Mouse (Mus musculus) CH12.LX (cell line): ENCODE measurements around the gene Med26. TPM values are rescaled to one million over a fixed set of nuclear protein-coding genes. Genes with fewer than 3 reads are reported as not detected.

Experiments used
- DNase-seq: peaks from one replicate; pipeline ENCODE4 v3.0.0-alpha.2; 2013; ENCODE audit errors: extremely low read depth
- H3K27ac ChIP-seq: 2 replicates; pipeline ENCODE4 v1.5.1; 2012; ENCODE audit warnings: low read depth, mild to moderate bottlenecking, control low read depth, moderate library complexity; ENCODE audit not compliant: insufficient read depth
- H3K27me3 ChIP-seq: replicated peaks from 2 replicates; pipeline ENCODE3; 2012; ENCODE audit warnings: inconsistent platforms
- H3K36me3 ChIP-seq, 2 experiments: replicated peaks in 1 of 2; 2 replicates each; pipeline versions ENCODE3 to v1.6.1; 2012; ENCODE audit warnings: inconsistent platforms in 1 of 2, low read length in 1 of 2, mild to moderate bottlenecking in 1 of 2, mixed read lengths in 1 of 2, moderate library complexity in 1 of 2; ENCODE audit not compliant: control insufficient read depth in 1 of 2, insufficient read depth in 1 of 2
- H3K4me1 ChIP-seq, 2 experiments: 2 replicates each; pipeline ENCODE4 v1.6.1; 2012; ENCODE audit warnings: inconsistent platforms in 1 of 2, moderate library complexity in 1 of 2; ENCODE audit not compliant: insufficient read depth in 2 of 2, control insufficient read depth in 1 of 2
- H3K4me2 ChIP-seq: 2 replicates; pipeline ENCODE4 v1.6.1; 2012; ENCODE audit warnings: low read depth, mild to moderate bottlenecking, control low read depth; ENCODE audit not compliant: poor library complexity, insufficient read depth, severe bottlenecking
- H3K4me3 ChIP-seq, 3 experiments: fragments of 150-350 bp in 1 of 3; sonication (generic) in 1 of 3; replicated peaks in 1 of 3; 2 replicates each; pipeline versions ENCODE3 to v1.5.1; 2011 to 2012; ENCODE audit warnings: low read depth in 2 of 3, low read length in 2 of 3, mild to moderate bottlenecking in 2 of 3, moderate library complexity in 2 of 3, control low read depth in 1 of 3, improper control_type of control experiment in 1 of 3, inconsistent platforms in 1 of 3, mixed read lengths in 1 of 3; ENCODE audit not compliant: poor library complexity in 1 of 3
- H3K79me2 ChIP-seq: replicated peaks from 2 replicates; pipeline ENCODE4 v1.6.1; 2012; ENCODE audit warnings: mild to moderate bottlenecking, moderate library complexity; ENCODE audit not compliant: control insufficient read depth, poor library complexity, insufficient read depth, severe bottlenecking; ENCODE audit errors: extremely low read depth
- H3K9ac ChIP-seq: 2 replicates; pipeline ENCODE4 v1.6.1; 2012; ENCODE audit warnings: low read depth, mild to moderate bottlenecking, control low read depth, moderate library complexity; ENCODE audit not compliant: insufficient read depth
- H3K9me3 ChIP-seq: replicated peaks from 2 replicates; pipeline ENCODE3; 2012; ENCODE audit warnings: low read length, inconsistent platforms, mixed read lengths
- BHLHE40 ChIP-seq: IDR thresholded peaks from 2 replicates; pipeline ENCODE4 v1.6.1; 2011; ENCODE audit warnings: mild to moderate bottlenecking, low read depth, low read length, improper control_type of control experiment
- CHD1 ChIP-seq: IDR thresholded peaks from 2 replicates; pipeline ENCODE4 v1.6.1; 2012; ENCODE audit warnings: low read depth, low read length, improper control_type of control experiment, inconsistent platforms
- CHD2 ChIP-seq: IDR thresholded peaks from 2 replicates; pipeline ENCODE4 v1.6.1; 2011; ENCODE audit warnings: low read length, improper control_type of control experiment
- CTCF ChIP-seq, 2 experiments: IDR thresholded peaks in 1 of 2; conservative IDR thresholded peaks in 1 of 2; 2 replicates each; pipeline ENCODE4 v1.5.1; 2011 to 2012; ENCODE audit warnings: low read depth in 2 of 2, low read length in 2 of 2, improper control_type of control experiment in 1 of 2, inconsistent platforms in 1 of 2, mild to moderate bottlenecking in 1 of 2, moderate library complexity in 1 of 2
- ETS1 ChIP-seq: conservative IDR thresholded peaks from 2 replicates; pipeline ENCODE4 v1.6.1; 2012; ENCODE audit warnings: low read depth, mild to moderate bottlenecking, inconsistent platforms, low read length, improper control_type of control experiment, moderate library complexity
- GABPA ChIP-seq: IDR thresholded peaks from 2 replicates; pipeline ENCODE4 v1.6.1; 2012; ENCODE audit warnings: low read depth, low read length, improper control_type of control experiment, inconsistent platforms; ENCODE audit not compliant: insufficient replicate concordance
- HCFC1 ChIP-seq: IDR thresholded peaks from 2 replicates; pipeline ENCODE4 v1.6.1; 2012; ENCODE audit warnings: low read depth, mild to moderate bottlenecking, inconsistent platforms, low read length, improper control_type of control experiment
- JUND ChIP-seq: conservative IDR thresholded peaks from 2 replicates; pipeline ENCODE4 v1.6.1; 2011; ENCODE audit warnings: low read depth, low read length, improper control_type of control experiment
- KAT2A ChIP-seq: IDR thresholded peaks from 2 replicates; pipeline ENCODE4 v1.6.1; 2012; ENCODE audit warnings: low read length, improper control_type of control experiment, inconsistent platforms; ENCODE audit not compliant: insufficient replicate concordance
- MEF2A ChIP-seq: IDR thresholded peaks from 2 replicates; pipeline ENCODE4 v1.6.1; 2014; ENCODE audit warnings: low read depth, mild to moderate bottlenecking, inconsistent platforms, low read length, improper control_type of control experiment, borderline replicate concordance
- MYC ChIP-seq: IDR thresholded peaks from 2 replicates; pipeline ENCODE4 v1.6.1; 2011; ENCODE audit warnings: low read depth, mild to moderate bottlenecking, improper control_type of control experiment, low read length
- NELFE ChIP-seq: IDR thresholded peaks from 2 replicates; pipeline ENCODE4 v1.6.1; 2011; ENCODE audit warnings: low read depth, low read length, improper control_type of control experiment
- NRF1 ChIP-seq: IDR thresholded peaks from 2 replicates; pipeline ENCODE4 v1.6.1; 2014; ENCODE audit warnings: low read depth, mild to moderate bottlenecking, inconsistent platforms, low read length, improper control_type of control experiment, moderate library complexity
- PAX5 ChIP-seq: IDR thresholded peaks from 2 replicates; pipeline ENCODE4 v1.6.1; 2012; ENCODE audit warnings: low read length, inconsistent platforms, mixed read lengths
- POLR2A ChIP-seq: IDR thresholded peaks from 2 replicates; pipeline ENCODE4 v1.6.1; 2011; ENCODE audit warnings: low read depth, mild to moderate bottlenecking, improper control_type of control experiment, low read length
- POLR2AphosphoS2 ChIP-seq: IDR thresholded peaks from 2 replicates; pipeline ENCODE4 v1.6.1; 2011; ENCODE audit warnings: low read depth, low read length, improper control_type of control experiment
- RAD21 ChIP-seq: IDR thresholded peaks from 2 replicates; pipeline ENCODE4 v1.6.1; 2011; ENCODE audit warnings: low read depth, mild to moderate bottlenecking, low read length, improper control_type of control experiment, moderate library complexity
- SIN3A ChIP-seq: IDR thresholded peaks from 2 replicates; pipeline ENCODE4 v1.6.1; 2012; ENCODE audit warnings: low read length, improper control_type of control experiment, inconsistent platforms
- SMC3 ChIP-seq: IDR thresholded peaks from 2 replicates; pipeline ENCODE4 v1.6.1; 2011; ENCODE audit warnings: low read depth, low read length, improper control_type of control experiment
- TCF12 ChIP-seq: IDR thresholded peaks from 2 replicates; pipeline ENCODE4 v1.6.1; 2014; ENCODE audit warnings: low read depth, mild to moderate bottlenecking, inconsistent platforms, low read length, improper control_type of control experiment
- UBTF ChIP-seq: IDR thresholded peaks from 2 replicates; pipeline ENCODE4 v1.6.1; 2012; ENCODE audit warnings: low read depth, mild to moderate bottlenecking, inconsistent platforms, low read length, improper control_type of control experiment, moderate library complexity
- USF2 ChIP-seq: conservative IDR thresholded peaks from 2 replicates; pipeline ENCODE4 v1.6.1; 2011; ENCODE audit warnings: low read depth, low read length, improper control_type of control experiment
- ZKSCAN1 ChIP-seq: IDR thresholded peaks from 2 replicates; pipeline ENCODE4 v1.6.1; 2012; ENCODE audit warnings: low read depth, inconsistent platforms, low read length, improper control_type of control experiment, borderline replicate concordance
- dilution Hi-C: fragments of 300-500 bp; cut with MboI; formaldehyde crosslinking; loops from 2 replicates; pipeline ENCODE4 v1.14.3; 2020; ENCODE audit warnings: low sequenced_read_pairs; ENCODE audit not compliant: extremely low pct_unique_long_range_greater_than_20kb, extremely low pct_ligation_motif_present
- in situ Hi-C: fragments of 300-500 bp; cut with MboI; formaldehyde crosslinking; loops from 3 replicates; pipeline ENCODE4 v1.14.3; 2019; ENCODE audit warnings: low sequenced_read_pairs, low pct_ligation_motif_present, low pct_unique_long_range_greater_than_20kb, mixed read lengths
- polyA plus RNA-seq: library from polyadenylated mRNA; unstranded; fragments of >175 nt; gene quantifications from 2 replicates; pipeline ENCODE4 v1.2.1, GENCODE M21; 2012; ENCODE audit warnings: low read depth; ENCODE audit not compliant: insufficient read length
- total RNA-seq, 2 experiments: library from RNA; depleted of rRNA; stranded (reverse); fragments of 300-350 nt in 1 of 2; fragments of >200 nt in 1 of 2; gene quantifications; 2 replicates each; pipeline ENCODE4 v1.2.3; 2012 to 2014

Gene Med26
- total and polyA plus RNA-seq, 3 experiments, result 8.7 to 12.9 (median 9.7) TPM

DNA sequence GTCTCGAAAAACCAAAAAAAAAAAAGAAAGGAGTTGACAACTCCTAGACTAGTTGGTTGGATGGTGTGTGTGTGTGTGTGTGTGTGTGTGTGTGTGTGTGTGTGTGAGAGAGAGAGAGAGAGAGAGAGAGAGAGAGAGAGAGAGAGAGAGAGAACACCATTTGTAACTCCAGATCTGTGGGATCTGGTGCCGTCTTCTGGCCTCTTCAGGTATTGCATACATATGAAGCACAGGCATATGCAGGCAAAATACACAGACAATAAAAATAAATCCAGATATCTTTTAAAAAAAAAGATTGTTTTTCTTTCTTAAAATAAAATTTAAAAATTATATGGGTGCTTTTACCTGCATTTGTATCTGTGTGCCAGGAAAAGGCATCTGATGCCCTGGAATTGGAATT is 42.1 kb upstream of the Med26 start:
- DNase-seq, result no peak
- Histone ChIP-seq H3K79me2 (no peaks in the 10 kb centered on the region), H3K4me3 (no peak overlapping the region), H3K9ac (no peak overlapping the region), H3K27me3 (no peaks in the 10 kb centered on the region), H3K27ac (no peak overlapping the region), H3K9me3 (no peaks in the 10 kb centered on the region), H3K4me2 (no peak overlapping the region), H3K36me3 (peaks cover 16 to 25% of the 10 kb centered on the region in 2 experiments), H3K4me1 (peaks cover 0 to 15% of the 10 kb centered on the region in 2 experiments; a peak in 2 of 4 replicates)
- TF ChIP-seq RAD21, result peak; percentile 61
- no peak for TF ChIP-seq ETS1
- TF ChIP-seq SMC3, result peak; percentile 61
- peak; percentile 39 to 67; a peak in 3 of 4 replicates for TF ChIP-seq CTCF (conservative IDR thresholded peaks at IDR 0.05 in 1 of 2, IDR thresholded peaks at IDR 0.05 in 1 of 2; ENCODE audit: low read depth in 2 of 2, low read length in 2 of 2)
- TF ChIP-seq USF2, result no peak
- dilution Hi-C loops (no loop called here), in situ Hi-C loops (no loop called here)

DNA sequence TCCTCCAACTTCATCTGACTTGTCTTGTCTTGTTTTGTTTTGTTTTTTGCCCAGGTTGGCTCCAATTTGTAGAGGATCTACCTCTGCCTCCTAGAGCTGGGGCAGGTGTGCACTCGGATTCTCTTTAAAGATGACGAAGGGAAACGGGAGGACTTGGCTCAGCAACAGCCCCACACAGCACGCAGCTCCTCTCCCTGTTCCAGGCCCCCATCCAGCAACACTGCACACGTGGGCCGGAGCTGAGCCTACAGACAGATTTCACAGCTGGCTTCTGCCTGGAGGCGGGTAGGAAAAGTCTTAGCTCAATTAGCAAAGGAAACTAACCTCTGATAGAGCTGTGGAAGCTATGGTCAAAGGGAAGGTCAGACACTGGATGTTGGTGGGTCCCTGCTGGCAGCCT is 41.2 kb upstream of the Med26 start:
- H3K36me3 ChIP-seq, result peaks cover 16 to 25% of the 10 kb centered on the region in 2 experiments
- H3K9me3 ChIP-seq, result no peaks in the 10 kb centered on the region
- no peak overlapping the region for H3K4me3 ChIP-seq
- no peaks in the 10 kb centered on the region for H3K79me2 ChIP-seq
- H3K9ac ChIP-seq, result no peak overlapping the region
- peaks cover 2 to 24% of the 10 kb centered on the region in 2 experiments; a peak in 3 of 4 replicates for H3K4me1 ChIP-seq
- H3K27me3 ChIP-seq, result no peaks in the 10 kb centered on the region
- dilution Hi-C loops, result no loop called here
- TF ChIP-seq HCFC1 (no peak), PAX5 (no peak), CHD2 (no peak), UBTF (no peak), CHD1 (no peak), ZKSCAN1 (no peak), NELFE (no peak), MEF2A (no peak), JUND (no peak), SIN3A (no peak), KAT2A (no peak), SMC3 (no peak), MYC (no peak), GABPA (no peak), POLR2AphosphoS2 (no peak), TCF12 (no peak), BHLHE40 (no peak), POLR2A (no peak), NRF1 (no peak)
- no peak for DNase-seq
- H3K4me2 ChIP-seq, result no peak overlapping the region
- in situ Hi-C loops, result no loop called here
- no peak overlapping the region for H3K27ac ChIP-seq
